11 mouse cellular contexts compared by ENCODE assay signal in genomic region chr13:103838619-103839018, GRCm38 (mm10).
A peak's percentile ranks its signal among the peaks of the same experiment; 100 is the strongest.
DNase-seq lines count a peak whose midpoint lies in the region; ATAC-seq lines count a peak whose summit lies in the region.
"Had no signal": no experiment of that assay in that cellular context is flagged by ENCODE, and none has a peak within 500 bp of the region (broad histone marks: within the 10 kb centered on the region; RNA-seq: fewer than 3 reads in every experiment).

No protein-coding gene starts in this region.

- peak; percentile 14 to 29 for DNase-seq in heart, postnatal 10 days
- DNase-seq in heart, adult 9 months (ENCODE audit: low spot score in 2 of 2), result no peak
- peak; percentile 87 for DNase-seq in 3T3-L1 (ENCODE audit: low read depth, low spot score)
- DNase-seq in Muller cell, postnatal 12 days (ENCODE audit: inconsistent ontology term), result peak; percentile 21
- DNase-seq in gastrocnemius, postnatal 25 days, result peak; percentile 16
- no peak for DNase-seq in liver
- DNase-seq in kidney, postnatal 4 days, result no peak
- DNase-seq: cerebellum, postnatal 36 days; liver, postnatal 0 days; spleen, adult 18-20 months had no signal

- no peak for ATAC-seq in inflammation-experienced regulatory T-cells, adult 6 months
- ATAC-seq: liver, postnatal 0 days had no signal

- intact Hi-C loops in heart, postnatal 10 days (cut with DNase I), result no loop called here

Comparison
In these comparisons a context has a peak if more than half of its experiments do, and no peak if none do; other contexts are left out.
1. DNase-seq: peak in heart, postnatal 10 days (2 of 2), 3T3-L1 (single experiment), Muller cell, postnatal 12 days (single experiment) and gastrocnemius, postnatal 25 days (single experiment); none in heart, adult 9 months (0 of 2), liver (single experiment) and kidney, postnatal 4 days (0 of 2).